Mouse (Mus musculus) thymus, adult 18-20 months (tissue): Measurements from ENCODE around the gene Wwc1.

Experiments used
- DNase-seq, 2 experiments: peaks; one replicate each; pipeline ENCODE4 v3.0.0; 2022; ENCODE audit warnings: mixed read lengths in 2 of 2

The Wwc1 gene

DNA sequence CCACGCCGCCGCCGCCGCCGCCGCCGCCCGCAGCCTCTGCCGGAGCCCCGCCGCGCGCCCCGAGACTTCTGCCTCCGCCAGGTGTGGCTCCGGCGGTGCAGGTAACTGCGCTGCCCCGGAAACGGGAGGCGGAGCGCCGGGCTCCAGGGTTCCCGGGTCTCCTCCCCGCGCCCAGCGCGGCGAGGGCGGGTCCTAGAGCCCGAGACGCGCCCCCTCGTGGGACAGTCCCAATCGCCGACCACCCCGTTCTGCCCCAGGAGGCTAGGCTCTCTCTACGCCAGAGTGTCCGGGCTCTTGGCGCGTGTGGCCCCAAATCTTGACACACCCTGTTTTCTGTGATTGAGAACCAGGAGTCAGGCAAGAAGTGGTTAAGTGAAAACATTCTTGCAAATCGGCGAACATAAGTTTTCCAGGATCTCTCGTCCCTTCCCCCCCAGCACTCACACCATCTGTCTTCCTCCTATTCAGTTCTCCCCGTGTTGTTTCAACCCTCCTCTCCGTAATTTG lies at the start of gene Wwc1:
Wwc1 (minus strand) TSS at position 117 of the 507 bp plus-strand sequence.
- no peak for DNase-seq

DNA sequence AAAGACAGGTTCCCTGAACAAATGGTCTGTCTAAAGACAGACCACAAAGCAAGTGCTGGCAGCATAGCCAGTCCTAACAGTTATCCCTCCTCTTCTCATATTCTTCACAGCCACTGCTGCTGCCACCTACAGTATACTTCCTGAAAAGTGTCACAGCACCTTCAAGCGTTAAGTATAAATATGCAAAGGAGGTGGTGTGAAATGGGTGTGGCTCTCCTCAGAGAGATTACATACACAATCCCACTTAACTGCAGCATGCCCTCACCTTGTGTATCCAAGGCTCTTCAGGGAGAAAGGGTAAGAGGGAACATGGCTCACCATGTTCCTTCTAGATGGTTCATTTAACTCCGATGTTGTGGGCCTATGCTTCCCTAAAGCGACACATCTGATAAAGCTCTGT lies 39.7 kb upstream of the Wwc1 start:
- DNase-seq, result no peak

DNA sequence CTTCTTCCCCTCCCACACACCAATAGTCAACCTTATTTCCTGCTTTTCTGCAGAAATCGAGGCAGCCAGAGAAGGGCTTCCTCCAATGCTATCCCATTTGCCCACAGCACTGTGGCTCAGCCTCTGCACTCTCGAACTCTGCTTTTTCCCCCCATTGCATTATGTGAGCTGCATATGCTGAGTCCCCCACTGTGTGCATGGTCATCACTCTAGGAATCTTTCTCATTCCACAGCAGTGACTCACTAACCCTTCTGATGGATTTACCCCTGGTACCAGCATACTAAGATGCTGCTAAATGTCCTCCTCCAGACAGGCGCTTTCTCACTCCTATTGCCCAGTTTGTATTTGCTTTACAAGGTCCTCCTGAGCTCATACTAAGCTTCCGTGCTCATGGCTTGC lies 32.9 kb upstream of the Wwc1 start:
- no peak for DNase-seq

DNA sequence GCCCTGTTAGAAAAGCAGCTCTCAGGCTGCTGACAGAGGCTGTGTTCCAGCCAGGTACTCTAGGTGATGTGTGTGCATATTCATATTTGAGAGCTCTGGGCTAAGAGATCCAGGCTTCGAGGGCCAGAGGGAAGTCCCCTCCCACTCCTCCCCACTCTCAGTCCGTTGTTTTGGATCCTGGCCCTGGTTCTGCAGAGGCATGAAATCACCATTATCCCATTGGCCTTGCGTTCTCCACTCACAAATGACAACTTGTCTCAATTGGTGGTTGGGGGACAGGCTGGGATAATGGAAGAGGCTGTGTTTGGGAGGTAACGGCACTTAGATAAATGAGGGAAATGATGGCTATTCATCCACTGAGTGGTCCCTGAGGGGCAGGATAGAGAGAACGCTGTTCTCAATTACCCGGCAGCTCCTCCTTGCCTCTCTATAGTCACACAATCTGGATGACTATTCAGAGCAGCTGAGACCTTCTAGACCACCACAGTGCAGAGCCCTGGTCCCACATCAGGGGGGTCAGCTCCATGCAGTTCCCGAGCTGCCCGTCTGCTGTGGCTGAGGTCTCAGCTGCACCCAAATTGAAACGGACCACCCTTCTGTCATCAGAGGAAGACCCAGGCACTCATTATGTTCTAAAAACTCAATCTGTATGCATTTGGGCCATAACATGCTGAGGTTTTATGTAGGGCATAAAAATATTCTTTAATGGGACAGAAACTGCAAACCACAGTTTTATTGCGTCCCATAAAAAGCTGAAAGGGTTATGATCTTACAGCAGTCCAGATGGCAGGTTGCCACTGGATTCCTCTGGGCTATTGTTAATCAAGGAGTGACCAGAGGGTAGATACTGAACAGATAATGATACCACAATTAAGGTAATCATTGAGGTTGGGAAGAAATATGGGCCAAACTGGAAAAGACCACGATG lies 29.2 kb upstream of the Wwc1 start:
- no peak for DNase-seq

DNA sequence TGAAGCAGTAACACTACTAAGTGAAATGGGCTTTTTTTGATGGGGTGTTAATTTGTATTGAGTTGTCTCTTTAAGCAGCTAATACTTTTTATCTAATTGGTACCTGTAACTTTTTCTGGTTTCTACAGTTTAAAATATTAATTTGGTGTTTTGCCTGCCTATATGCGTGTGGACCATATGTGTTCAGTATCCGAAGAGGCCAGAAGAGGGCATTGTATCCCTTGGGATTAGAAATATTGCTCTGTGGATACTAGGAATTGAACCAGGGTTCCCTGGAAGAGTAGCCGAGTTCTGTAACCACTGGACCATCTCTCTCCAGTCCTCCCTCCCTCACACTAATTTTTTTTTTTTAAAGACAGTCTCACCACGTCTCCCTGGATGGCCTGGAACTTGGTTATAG lies 22.6 kb upstream of the Wwc1 start:
- DNase-seq, result no peak

DNA sequence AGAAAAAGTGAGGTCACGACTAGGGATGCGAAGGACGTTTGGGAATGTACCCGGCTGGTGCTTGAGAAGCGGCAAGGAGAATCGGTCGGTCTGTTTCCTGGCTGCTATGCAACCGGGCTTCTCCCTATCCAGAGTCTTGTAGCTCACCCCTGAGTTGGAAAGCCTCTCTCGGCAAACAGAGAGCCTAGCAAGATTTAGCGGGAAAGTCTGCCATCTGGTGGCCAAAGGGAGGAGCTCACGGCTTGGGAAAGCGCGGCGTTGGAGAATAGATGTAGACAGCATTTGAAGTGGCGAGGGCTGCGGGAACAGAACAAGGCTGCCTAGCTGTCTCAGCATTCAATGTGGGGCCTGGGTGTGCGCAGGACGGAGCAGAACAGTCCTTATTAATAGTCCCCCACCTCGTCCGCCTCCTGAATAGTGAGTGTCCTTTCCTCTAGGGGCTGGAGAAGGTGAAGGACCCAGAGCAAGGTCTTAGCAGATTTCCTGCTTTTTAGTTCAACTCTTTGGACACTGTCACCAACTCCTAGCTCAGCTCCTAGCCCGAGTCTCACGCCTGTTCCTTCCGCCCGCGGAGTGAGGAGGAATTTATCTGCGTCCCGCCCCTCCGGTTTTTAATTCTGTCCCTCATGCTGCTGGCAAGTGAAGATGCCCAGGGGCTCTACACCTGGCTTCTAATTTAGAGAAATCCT lies 21.1 kb upstream of the Wwc1 start:
- DNase-seq, result peak; percentile 16 to 17

DNA sequence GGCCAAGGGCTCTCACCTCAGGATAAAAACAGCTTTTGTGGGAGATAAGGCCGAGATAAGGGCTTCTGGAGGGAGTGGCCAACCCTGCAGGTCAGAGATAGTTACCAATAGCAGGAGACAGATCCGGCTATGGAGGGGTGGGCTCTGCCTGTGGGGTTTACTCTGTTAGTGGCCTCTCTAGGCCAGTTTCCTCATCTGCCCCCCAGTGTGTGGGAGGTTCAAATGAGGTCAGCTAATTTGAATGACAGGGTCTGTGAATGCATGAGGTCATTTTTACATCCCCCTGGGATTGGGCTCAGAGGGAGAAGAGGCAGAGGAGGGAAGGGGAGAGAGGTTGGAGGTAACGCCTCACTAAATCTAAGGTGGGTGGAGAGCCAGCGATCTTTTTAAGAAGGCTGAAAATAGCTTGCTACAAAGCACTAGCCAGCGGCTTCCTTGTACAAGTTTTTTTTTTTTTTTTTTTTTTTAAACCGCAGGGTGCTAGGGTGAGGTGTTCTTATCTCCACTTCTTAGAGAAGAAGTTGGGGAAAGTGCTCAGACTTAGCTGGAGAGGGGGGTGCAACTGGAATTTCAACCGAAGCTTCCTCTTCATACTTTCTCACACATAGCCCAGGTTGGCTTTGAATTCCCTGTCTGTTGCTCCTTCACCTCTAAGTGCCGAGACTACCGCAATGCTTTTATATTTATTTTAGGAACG lies 20.4 kb upstream of the Wwc1 start:
- DNase-seq, result no peak

DNA sequence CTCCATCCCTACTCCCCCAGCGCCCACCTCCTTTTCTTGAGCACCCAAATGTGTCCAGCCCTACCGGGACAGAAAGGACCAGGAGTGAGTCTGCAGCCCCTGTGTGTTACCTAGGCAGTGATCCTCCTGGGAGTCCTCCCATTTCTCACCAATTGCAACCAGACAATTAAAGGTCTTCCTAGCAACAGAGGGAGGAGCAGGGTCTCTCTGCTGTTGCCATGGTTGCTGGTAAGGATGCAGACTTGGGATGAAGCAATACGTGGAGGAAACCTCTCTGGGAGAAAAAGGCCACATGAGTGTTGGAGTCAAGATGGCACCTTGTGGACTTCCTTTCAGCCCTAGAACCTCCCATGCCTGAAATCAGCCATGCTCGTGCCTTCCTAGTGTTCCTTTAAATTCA lies 19.7 kb upstream of the Wwc1 start:
- no peak for DNase-seq

DNA sequence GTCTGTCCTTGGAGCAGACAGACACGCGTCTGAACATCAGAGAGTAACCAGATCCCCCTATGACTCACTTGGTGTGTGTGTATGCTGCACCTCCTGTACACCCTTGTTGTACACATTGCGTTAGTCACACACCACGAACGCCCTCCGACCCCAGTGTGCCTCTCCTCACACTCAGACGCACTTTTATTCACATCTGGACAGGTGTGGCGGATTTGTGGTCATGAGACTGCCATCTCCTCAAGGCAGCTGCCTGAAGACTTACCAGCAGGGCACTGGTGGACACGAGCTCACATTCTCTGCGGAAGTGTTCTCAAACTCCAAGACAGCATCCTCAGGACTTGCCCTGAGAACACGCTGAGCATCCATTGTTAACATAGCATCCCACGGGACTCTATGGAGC lies 17.7 kb upstream of the Wwc1 start:
- DNase-seq, result no peak

DNA sequence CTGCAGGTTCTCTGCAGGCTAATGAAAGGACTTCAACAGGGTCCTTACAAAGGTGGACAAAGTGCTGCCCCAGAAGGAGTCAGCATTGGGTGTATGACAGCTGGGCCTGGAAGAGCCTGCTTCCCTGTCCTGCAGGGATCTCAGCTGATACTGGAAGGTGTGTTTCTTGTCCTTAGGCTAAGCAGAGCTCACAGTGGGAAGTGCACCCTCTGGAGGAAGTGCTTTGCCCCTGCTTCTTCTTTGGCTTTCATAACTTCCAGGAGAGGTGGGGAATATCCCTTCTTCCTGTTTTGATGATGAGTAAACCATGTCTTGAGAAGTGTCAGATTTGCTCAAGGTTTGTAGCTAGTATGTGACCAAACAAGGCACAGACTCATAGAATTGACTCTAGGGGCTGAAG lies 15.0 kb upstream of the Wwc1 start:
- DNase-seq, result no peak

DNA sequence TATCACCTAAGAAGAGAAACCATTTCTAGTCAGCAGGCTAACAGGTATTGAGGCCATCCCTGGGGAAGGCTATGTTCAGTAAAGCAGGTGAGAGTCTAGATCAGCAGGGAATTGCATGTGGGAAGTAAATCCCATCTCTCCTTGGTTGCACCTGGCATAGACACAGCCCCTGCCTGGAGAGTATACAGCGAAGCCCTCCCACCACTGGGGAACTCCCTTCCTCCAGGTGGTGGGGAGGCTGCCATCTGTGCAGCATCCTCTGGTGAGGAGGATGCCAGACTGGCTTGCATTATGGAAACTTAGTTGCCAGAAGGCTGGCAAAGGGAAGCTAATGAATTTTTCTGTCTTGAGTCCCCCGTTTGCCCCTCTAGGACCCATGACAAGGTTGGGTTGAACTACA lies 11.5 kb upstream of the Wwc1 start:
- no peak for DNase-seq

DNA sequence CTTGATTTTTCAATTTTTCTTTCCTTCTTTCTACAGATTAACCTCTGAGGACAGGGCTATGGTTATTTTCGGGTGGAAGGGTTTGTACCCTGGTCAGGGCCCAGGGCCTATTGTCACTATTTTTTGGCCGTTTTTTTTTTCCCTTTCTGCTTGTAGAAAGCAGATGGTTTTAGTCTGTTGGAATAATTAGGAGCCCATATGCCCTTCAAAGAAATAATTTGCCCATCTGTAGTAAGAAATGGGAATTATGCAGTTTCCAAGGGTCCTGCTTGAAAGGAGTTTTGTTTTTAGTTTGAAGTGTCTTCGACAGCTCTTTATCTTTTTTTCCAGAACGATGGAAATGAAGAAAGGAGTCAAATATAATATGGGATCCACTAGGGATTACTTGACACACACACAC lies 9.6 kb upstream of the Wwc1 start:
- DNase-seq, result no peak

DNA sequence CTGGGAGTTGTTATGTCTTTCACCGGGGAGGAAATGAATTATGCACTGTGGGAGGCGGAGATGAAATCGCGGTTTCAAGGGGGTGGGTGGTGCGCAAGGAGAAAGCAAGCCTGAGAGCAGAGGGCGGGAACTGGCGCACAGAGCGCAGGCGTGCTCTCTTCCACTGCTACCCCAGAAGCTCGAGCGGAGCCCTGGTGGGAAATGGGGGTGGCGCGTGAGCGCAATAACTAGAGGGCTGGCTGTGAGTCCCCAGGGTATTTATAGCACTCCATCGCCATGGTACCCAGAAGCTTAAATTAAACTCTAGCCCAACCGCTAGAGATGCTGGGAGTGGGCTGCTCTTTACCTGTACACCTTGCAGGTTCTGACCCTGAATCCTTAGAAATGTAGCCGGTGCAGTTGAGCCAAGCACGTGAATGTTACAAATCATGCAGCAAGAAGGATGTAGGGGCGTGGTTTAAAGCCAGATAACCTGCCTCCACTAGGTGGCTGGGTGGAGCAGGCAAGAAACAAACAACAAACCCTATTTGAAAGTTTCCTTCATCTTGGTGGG lies 5.6 kb upstream of the Wwc1 start:
- DNase-seq, result no peak

DNA sequence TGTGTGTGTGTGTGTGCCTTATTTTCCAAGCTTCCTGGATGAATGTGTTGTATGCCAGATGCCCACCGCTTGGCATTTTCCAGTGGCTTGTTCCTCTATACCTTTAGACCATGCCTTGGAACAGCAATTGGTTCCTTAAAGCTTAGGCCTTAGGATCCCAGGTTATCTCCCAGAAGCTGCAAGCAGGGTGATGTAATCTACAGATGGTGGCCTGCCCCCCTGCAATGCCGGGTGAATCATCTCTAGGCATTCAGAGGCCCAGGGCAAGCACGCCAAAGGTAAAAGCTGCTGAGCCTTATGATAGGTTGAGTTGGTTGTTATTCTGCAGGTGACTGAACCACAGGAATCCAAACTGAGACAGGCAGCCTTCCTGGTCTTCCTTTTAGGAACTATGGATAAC lies 2.4 kb upstream of the Wwc1 start:
- DNase-seq, result no peak

DNA sequence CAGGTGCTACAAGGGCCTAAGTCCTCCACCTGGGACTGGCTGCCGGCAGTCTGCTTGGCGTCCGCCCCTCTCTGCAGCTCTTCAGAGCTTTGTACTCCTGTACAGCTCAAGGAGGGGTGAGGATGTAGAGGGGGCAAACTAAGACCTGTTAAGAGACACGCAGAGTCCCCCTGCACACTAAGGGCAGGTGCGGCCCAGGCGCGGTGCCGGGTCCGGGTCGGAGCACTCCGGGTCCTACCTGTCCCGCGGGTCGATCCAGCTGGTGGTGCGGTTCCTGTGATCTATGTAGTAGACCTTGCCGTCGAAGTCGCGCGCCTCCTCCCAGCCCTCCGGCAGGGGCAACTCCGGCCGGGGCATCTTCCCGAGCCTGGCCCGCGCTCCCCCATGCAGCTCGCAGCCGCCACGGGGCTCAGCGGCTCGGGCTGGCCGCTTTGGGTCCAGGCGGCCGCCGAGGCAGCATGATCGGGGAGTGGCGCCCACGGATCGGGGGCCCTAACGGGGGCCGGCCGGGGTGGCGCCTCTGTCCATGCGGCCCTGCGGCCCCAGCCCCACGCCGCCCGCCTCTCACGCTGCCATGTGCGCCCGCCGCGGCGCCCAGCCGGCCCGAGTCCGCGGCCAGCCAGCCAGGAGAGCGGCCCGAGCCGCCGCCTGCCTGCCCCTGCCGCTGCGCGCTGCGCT lies 455 bp downstream of the Wwc1 start:
- no peak for DNase-seq

DNA sequence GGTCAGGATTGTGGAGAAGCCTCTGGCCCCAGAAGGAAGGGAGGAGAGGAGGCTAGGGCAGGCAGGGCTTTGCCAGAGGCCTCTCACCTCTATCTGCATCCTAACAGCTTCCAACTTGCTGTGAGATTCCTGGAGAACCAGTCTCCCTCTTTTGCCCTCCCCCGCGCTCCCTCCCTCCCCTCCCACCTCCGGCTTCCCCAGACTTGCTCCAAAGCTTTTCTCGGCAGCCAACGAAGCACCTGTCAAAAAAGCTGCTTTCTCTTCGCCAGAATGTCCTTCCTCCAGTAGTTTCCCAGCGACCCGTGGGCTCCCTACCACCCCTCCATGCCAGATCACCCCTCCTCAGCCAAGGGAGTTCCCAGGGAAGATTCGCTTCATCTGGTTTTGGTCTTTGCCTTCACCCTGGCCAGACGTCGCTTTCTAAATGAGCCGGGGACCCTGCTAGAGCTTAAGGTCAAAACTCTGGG lies 1.0 kb downstream of the Wwc1 start:
- no peak for DNase-seq

DNA sequence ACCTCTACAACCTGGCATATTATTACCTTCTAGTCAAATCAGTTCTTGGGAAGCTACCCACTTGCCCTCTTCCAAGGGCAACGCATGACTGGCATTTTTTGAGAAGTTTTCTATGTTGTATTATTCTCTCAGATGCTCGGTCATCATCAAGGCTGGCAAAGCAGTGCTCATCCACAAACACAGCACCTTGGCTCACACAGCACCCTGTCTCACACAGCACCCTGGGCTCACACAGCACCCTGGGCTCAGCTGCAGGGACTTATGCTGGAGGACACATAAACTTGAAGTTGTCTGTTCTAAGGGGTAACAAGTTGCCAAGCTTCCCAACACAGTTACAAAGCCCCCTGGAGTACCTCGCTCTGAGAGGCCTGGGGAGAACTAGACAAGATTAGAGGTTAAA lies 2.5 kb downstream of the Wwc1 start:
- no peak for DNase-seq

DNA sequence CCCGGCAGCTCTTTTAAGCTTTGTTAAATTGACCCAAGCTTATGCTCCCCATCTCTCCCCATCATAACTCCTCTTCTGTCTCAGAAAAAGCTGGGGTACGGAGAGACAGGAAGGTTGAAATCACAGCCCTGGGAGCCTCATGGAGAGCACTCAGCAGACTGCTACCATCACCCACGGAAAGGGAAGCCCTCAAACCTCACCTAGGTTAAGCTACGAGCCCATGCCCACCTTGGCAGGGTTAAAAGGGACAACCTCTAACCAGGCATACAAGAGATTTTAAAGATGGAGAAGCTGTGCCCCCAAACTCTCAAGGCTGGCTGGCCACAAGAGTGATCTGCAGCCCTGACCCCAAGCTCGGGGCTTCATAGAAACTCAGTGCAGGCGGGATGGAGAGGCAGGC lies 3.2 kb downstream of the Wwc1 start:
- DNase-seq, result no peak

DNA sequence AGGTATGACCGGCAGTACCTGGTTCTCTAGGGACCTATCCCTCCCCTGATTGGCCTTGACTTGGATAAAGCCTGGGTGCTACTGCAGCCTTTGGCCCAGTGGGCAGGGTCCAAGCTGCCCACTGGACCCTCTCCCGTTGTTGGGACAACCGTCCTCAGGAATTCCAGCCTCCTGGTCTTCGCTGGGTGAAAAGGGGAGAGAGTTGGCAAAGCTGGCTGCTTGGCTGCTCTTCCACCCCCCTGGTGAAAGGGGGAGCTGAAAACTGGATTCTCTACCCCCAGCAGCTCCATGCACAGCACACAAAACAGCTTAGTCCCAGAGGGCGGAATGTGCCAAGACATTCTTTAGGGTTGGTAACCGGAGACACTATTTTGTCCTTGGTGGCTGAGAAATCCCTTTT lies 3.8 kb downstream of the Wwc1 start:
- no peak for DNase-seq

DNA sequence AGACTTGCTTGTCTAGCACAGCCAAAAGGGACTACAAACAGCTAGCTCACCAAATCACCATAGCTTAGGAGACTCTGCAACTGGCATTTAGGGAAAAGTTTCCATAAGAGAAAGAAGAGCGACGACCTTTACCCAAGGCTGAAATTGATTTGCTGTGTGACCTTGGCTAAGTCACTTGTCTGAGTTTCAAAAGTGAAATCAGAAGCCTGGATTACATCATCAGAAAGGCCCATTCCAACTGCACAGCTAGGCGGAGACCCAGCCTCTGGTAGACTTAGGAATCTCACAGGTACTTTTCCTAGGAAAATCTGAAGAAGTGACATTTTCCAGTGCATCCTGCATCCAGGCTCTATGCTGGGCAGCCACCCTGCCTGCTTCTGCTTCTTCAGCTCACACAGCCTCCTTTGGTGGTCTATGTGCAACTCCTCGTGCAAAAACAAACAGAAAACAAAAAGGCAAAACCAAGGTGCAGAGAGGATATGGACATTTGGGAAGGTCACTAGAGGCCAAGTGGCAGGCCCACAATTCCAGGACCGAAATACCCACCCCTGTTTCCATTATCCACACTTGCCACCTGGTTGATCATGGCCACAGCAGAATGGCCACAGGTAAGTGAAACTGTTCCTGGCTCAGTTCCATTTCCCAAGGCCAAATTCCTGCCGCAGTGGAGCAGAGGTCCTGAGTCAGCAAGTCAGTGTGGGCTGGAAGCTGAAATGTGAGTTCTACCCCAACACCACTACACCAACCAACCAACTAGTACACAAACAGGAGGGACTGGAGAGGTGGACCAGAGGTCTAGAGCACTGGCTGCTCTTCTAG lies 5.5 kb downstream of the Wwc1 start:
- no peak for DNase-seq

DNA sequence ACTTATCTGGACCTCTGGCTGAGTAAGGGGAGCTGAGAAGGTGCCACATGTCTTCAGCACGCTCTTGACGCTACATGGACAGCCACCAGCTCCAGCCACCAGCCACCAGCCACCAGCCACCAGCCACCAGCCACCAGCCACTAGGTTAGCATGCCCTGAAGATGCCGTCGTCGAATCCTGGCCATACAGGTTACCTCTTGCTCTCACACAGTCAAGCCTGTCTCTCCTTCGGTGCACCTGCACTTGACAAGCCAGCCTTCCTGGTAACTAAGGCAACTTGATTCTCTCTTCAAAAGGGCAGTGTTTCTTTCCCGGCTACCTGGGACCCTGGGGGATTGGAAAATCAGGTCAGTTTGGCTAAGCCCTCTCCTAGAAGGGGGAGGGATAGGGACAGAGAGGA lies 7.2 kb downstream of the Wwc1 start:
- DNase-seq, result no peak
